Mouse (Mus musculus) liver (tissue): ENCODE data around the gene St5.

Experiments
- DNase-seq: peaks from one replicate; pipeline ENCODE4 v3.0.0-alpha.2; 2020; ENCODE audit warnings: mixed read lengths

St5 gene

DNA sequence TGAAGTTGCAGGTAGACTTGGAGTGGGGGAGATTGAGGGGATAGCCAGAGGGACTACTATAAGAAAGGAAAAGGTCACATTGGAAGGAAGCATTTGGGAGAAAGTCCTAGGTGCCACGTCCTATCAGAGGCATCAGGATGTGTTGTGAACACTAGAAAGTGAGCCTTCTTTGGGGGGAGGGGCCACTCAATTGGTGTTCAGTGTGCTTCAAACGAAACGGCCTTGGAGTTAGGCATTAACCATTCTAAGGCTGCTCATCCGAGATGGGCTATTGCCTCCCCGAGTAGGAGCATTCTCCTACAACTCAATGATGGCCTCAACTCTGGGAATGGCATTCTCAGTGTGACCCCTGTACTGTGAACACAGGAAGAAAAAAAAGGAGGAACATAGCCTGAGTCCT, 140.7 kb downstream of the St5 start:
- DNase-seq, result no peak

DNA sequence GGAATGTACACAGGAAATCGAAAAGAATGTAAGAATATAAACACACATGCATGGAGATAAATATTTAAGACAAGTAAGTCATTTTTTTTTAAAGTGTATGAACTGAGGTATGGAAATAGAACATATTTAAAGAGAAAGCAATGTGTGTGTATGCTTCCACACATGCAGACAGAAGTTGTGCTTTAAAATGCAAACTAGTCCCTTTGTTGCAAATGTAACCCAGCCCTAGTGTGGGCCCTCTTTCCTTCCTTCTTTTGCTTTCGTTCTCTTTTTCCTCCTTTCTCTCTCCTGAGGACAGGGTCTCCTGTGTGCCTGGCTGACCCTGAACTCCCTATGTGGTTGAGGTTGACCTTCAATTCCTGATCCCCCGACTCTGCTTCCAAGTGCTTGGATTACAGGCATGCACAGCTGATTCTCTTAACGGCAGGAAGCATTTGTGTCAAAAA, 141.2 kb downstream of the St5 start:
- DNase-seq, result no peak

DNA sequence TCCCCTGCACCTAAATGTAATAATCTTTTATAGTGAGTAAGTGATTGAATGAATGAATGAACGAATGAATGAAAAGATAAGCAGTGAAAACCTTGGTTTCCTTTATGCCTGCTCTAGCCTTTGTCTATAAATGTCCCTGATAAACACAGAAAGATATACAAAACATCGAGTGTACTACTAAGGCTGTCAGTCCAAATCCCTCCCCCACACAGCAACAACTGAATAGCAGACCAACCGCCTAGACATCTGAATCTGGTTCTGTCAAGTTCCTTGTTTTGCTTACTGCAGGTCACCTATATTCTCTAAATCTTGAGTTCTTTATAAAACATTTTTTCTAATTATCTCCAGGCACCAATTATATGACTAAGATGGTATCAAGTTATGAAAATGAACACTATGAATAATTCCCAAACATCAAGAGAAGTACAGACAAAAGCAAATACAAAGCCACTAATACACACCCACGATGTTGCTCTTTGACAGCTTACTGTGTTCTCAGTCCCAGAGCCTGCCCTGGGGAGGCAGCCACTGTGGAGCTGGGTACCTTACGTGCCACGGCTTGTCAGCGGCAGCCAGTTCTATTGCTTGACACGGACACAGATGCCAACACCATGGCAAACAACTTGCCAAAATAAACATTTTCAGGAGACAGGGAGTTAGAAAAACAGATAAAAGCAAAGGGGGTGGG, 141.8 kb downstream of the St5 start:
- no peak for DNase-seq

GRCm38 (mm10) chr7:109559536-109559935, 143.9 kb downstream of the St5 start:
- no peak for DNase-seq

GRCm38 (mm10) chr7:109546726-109547125, 156.7 kb downstream of the St5 start:
- no peak for DNase-seq

- no peak for DNase-seq
Observed at GRCm38 (mm10) chr7:109546186-109546585, 157.2 kb downstream of the St5 start.

GRCm38 (mm10) chr7:109545255-109545993, 158.0 kb downstream of the St5 start:
- no peak for DNase-seq

DNA sequence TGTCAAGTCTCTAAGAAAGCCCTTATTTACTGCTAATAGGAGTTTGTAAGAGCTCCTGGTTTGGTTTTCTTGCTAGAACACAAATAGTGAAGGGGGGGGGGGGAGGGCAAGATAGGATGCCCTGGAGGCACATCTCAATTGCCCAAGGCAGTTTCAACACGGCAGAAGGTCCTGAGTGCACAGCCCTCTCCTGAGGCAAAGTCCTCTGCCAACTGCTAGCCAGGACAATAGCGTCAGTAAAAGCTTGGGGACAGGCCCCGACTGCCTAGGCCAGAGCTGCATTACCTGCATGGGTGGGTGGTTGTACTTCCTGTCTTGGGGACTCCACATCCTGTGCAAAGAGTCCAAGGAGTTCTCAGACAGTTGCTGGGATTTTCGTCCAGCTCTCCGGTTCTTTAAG, 158.6 kb downstream of the St5 start:
- no peak for DNase-seq

DNA sequence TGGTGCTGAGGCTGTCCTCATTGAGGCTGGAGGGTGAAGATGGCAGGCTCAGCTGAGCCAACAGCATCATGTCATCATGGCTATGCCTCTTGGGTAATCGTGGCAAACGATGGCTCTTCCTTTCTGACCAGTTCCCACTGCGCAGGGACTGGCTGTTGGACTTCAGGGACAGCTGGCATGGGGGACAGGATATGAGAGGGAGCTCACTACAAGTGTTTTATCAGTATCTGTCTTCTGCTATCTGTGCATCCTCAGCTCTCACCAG, 161.1 kb downstream of the St5 start:
- DNase-seq, result no peak

- DNase-seq, result no peak
Observed at GRCm38 (mm10) chr7:109541609-109542363, 161.6 kb downstream of the St5 start.

GRCm38 (mm10) chr7:109540902-109541301, 162.5 kb downstream of the St5 start:
- DNase-seq, result no peak

DNA sequence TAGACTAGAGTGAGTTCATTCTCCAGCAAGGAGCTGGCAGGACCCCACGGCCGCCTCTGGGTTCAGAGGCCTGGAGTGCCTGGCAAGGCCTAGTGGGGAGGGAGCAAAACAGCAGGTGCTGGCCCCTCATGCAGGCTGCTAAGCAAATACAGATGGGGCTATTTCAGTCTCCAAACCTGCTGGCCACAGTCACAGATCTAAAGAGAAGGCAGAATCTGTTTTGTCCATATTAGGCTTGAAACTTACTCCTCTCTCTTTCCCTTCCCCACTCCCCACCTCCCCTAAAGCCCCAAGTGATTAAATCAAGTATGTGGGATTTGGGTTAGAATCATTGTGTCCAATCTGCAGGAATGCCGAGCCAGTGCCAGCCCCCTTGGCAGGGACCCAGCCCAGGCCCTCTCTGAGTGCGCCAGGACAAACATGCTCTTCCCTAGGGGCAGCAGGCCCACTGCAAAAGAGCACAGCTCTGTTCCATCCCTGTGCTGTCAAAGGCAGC, 166.9 kb downstream of the St5 start:
- DNase-seq, result no peak

- no peak for DNase-seq
Observed at GRCm38 (mm10) chr7:109534921-109535320, 168.5 kb downstream of the St5 start.

GRCm38 (mm10) chr7:109533888-109534287, 169.5 kb downstream of the St5 start:
- no peak for DNase-seq

GRCm38 (mm10) chr7:109533129-109533528, 170.3 kb downstream of the St5 start:
- no peak for DNase-seq

DNA sequence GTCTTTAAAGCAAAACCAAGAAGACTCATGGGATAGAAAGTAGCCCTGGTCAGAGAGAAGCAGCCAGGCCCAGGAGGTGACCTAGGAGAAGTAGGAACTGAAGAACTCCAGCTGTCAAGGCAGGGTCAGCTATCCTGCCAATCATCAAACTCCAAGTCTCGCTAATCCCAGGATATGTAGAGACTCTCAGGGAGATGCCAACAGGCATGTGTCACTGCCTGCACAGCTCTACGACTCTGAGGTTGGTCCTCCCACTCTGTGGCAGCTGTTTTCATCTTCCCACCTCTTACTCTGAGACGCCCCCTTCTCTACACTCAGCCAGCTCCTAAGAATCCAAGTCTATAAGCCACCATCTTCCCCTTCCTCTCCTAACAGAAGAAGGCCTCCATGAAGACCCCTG, 170.7 kb downstream of the St5 start:
- DNase-seq, result no peak

DNA sequence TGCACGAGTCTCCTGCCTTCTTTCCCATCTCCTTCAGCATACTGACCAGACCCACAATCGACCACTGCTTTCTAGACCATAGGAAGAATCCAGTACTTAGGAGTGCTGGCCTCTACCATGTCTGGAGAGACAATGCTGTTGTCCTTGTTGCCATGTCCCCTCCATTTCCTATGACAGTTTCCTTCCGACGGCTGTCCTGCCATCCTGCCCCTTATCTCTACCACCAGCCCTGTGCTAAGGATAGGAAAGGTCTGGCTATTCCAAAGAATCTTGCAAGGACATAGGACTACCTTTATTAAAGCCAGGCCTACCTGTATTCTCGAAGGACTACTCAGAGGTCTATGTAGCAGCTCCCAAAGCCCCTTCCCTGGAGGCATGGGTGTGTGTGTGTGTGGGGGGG, 171.9 kb downstream of the St5 start:
- no peak for DNase-seq

GRCm38 (mm10) chr7:109529741-109530140, 173.7 kb downstream of the St5 start:
- DNase-seq, result no peak

- peak; percentile 38 for DNase-seq
Observed at GRCm38 (mm10) chr7:109528356-109528755, 175.0 kb downstream of the St5 start.

DNA sequence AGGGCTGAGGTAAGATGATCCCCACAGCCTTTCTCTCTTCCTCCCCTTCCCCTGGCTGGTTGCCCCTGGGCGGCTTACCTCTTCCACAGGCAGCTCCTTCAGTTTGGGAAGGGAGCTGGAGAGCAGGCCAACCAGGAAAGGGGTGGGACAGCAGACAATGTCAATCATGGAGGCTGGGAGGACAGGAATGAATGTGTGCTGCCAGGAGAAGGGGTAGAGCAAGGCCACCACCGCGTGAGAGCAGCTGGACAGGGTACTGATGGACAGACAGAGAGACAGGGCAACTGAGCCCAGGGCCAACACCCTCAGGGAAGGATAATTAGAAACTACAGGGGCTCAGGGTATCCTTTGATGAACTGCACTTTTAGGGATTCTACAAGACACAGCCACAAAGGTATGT, 175.9 kb downstream of the St5 start:
- DNase-seq, result no peak

DNA sequence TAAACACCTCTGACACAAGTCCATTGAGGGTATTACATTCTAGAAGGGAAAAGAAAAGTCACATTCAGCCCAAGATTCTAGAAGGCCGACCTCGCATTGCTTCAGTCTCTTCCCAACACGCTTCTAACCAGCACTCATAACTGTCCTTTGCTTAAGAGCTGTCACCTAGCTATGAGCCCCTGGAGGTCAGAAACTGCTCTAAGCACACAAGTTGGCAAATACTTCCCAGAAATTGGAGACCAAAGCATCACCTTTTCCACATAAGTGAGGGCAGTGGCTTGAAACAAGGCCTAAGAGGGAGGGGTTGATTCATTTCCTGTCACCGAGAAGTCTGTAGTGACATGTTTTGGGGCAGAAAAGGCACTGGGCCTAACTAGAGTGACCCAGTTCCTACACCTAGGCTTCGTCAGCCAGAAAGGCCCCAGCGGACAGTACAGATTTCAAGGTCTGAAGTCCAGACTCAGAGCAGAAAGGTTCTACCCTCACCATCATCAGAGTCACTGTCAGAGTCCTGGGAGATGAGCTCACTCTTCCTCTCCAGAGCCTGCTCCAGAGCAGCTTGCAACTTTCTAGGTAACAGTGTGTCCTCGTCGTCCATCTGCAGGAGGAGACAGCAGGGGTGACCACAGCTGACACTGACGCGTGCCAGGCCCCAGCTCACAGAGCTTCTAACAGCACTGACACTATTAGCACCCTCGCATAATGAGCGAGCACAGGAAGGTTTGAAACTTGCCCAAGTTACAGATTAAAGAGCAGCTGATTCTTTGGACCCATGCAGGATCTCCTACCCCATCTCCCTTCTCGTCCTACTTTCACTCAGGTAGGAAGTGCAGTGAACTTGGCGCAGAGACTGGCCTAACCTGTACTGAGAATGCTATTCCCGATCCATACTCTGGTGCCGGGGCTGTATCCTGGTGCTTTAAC, 177.4 kb downstream of the St5 start:
- no peak for DNase-seq

DNA sequence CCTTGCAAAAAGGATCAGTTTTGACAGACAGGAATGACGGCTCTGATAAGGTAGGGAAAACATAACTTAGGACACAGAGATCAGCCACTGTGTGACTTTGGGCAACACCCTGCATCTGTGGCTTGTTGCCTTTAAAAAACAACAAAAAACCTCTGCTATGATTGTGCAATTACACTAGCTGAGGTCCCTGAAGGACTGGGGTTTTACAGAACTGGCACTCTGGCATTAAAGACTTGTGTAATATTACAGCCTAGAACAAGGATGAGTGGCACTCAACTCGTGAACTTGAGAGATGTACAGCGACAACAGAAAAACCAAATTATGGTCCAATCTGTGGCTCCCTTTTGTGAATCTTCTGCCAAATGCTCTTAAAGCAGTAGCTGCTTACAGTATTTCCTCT, 178.6 kb downstream of the St5 start:
- DNase-seq, result no peak

- no peak for DNase-seq
Observed at GRCm38 (mm10) chr7:109524442-109524744, 179.0 kb downstream of the St5 start.
